Mouse (Mus musculus) heart, embryonic 14.5 days (tissue): ENCODE measurements around the gene Ntng2. TPM values are rescaled to one million over a fixed set of nuclear protein-coding genes. Genes with fewer than 3 reads are reported as not detected.

Source experiments
- ATAC-seq: fragments of 200-750 bp; cut with Nextera tagmentation; 2 replicates; pipeline ENCODE4 v1.8.0; 2017; ENCODE audit warnings: low read depth, moderate TSS enrichment; ENCODE audit not compliant: insufficient number of reproducible peaks, insufficient read depth, low FRiP score
- H3K27ac ChIP-seq, 2 experiments: fragments of 200-500 bp in 1 of 2; fragments of 300-500 bp in 1 of 2; sonication (generic) in 1 of 2; replicated peaks in 1 of 2; 2 replicates each; pipeline ENCODE4 v1.5.1; 2012 to 2014; ENCODE audit warnings: low read depth in 2 of 2, low read length in 2 of 2, control low read depth in 1 of 2, mild to moderate bottlenecking in 1 of 2, mixed read lengths in 1 of 2; ENCODE audit not compliant: control insufficient read depth in 1 of 2, insufficient read depth in 1 of 2
- H3K27me3 ChIP-seq: fragments of 300-500 bp; sonication (generic); 2 replicates; pipeline ENCODE4 v1.6.1; 2014; ENCODE audit warnings: mild to moderate bottlenecking, low read length, control low read depth; ENCODE audit not compliant: control insufficient read depth, insufficient read depth
- H3K36me3 ChIP-seq: fragments of 300-500 bp; sonication (generic); 2 replicates; pipeline ENCODE4 v1.6.1; 2014; ENCODE audit warnings: mild to moderate bottlenecking, control low read depth, low read length, mixed read lengths; ENCODE audit not compliant: control insufficient read depth, insufficient read depth
- H3K4me1 ChIP-seq, 2 experiments: fragments of 200-500 bp in 1 of 2; fragments of 300-500 bp in 1 of 2; sonication (generic) in 1 of 2; 2 replicates each; pipeline ENCODE4 v1.6.1; 2012 to 2014; ENCODE audit warnings: low read length in 2 of 2, control low read depth in 1 of 2, mixed read lengths in 1 of 2; ENCODE audit not compliant: control insufficient read depth in 2 of 2, insufficient read depth in 2 of 2
- H3K4me2 ChIP-seq: fragments of 300-500 bp; sonication (generic); 2 replicates; pipeline ENCODE4 v1.6.1; 2014; ENCODE audit warnings: mild to moderate bottlenecking, low read length
- H3K4me3 ChIP-seq, 2 experiments: fragments of 200-500 bp in 1 of 2; fragments of 300-500 bp in 1 of 2; sonication (generic) in 1 of 2; 2 replicates each; pipeline ENCODE4 v1.5.1; 2012 to 2014; ENCODE audit warnings: low read length in 2 of 2, mild to moderate bottlenecking in 2 of 2, control low read depth in 1 of 2, low read depth in 1 of 2, moderate library complexity in 1 of 2; ENCODE audit not compliant: control insufficient read depth in 1 of 2, insufficient read depth in 1 of 2
- H3K9ac ChIP-seq: fragments of 300-500 bp; sonication (generic); 2 replicates; pipeline ENCODE4 v1.6.1; 2014; ENCODE audit warnings: mild to moderate bottlenecking, low read length
- H3K9me3 ChIP-seq: fragments of 300-500 bp; sonication (generic); 2 replicates; pipeline ENCODE4 v1.6.1; 2016; ENCODE audit warnings: low read length, control low read depth; ENCODE audit not compliant: control insufficient read depth
- WGBS: fragments of 180-500 bp; shearing (Covaris S2); extraction: QIAGEN DNeasy Blood & Tissue Kit; methylation state at CpG from one replicate; pipeline ENCODE4 v1.1.7; 2014; 5-methylcytosine and 5-hydroxymethylcytosine counted together
- polyA plus RNA-seq: library from polyadenylated mRNA; unstranded; fragments of >200 nt; fragmentation: Nextera tagmentation; extraction: Ambion mirVana; gene quantifications from 2 replicates; pipeline ENCODE4 v1.2.1, GENCODE M21; 2014

The Ntng2 gene
- polyA plus RNA-seq, 1 experiment from 2014 or later, result not detected

DNA sequence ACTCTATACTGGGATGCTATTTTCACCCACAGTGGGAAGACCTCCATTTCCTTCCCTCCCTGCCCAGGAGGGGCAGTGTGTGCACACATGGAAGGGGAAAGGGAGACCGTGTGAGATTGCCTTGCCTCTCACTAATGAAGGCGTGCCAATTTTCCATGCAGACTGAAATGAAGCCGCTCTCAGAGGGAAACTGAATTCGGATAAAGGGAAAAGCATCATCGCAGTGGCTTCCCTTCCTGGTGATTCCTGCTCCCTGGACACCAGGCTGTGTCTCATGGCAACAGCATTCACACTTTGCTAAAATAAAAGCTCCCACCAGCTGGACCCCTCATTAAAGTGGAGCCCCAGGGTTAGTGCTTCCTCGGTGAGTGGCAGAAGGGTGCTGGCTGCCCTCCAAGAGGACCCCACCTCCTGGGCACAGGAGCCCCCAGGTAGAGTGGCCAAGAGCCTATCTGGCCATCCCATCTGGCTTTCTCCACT is 9.7 kb upstream of the Ntng2 start:
- H3K4me1 ChIP-seq, result peaks cover 0 to 2% of the 10 kb centered on the region in 2 experiments; a peak in 1 of 4 replicates
- H3K9me3 ChIP-seq, result no peaks in the 10 kb centered on the region
- H3K9ac ChIP-seq, result no peak overlapping the region
- H3K4me2 ChIP-seq, result no peak overlapping the region
- H3K27me3 ChIP-seq, result peaks cover 13% of the 10 kb centered on the region; the same call in 1 of the 2 replicates
- H3K27ac ChIP-seq, result no peak overlapping the region
- no peak overlapping the region for H3K4me3 ChIP-seq
- no peaks in the 10 kb centered on the region for H3K36me3 ChIP-seq
- 59% methylated on average over 6 of the region's 6 CpGs for WGBS
- ATAC-seq, result no peak

DNA sequence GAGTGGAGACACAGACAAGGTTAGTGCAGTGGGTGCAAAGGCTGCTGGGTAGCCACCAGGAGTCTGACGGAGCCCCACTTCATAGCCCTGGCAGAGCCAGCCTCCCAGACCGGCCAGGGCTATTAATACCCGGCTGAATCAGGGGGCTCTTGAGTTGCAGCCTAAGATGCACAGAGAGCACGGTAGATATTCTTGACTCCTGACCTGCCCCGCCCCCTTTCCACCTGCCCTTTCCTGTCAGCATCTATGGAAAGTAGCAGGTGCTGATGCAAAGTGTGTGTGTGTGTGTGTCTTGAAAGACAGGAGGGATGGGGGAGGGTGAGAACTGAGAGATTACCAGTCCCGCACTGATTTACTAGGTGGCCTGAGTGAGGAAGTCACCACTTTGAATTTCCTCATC is 8.3 kb upstream of the Ntng2 start:
- Histone ChIP-seq H3K27me3 (peaks cover 22% of the 10 kb centered on the region), H3K4me3 (no peak overlapping the region), H3K9ac (no peak overlapping the region), H3K27ac (no peak overlapping the region), H3K36me3 (no peaks in the 10 kb centered on the region), H3K4me2 (no peak overlapping the region), H3K9me3 (no peaks in the 10 kb centered on the region), H3K4me1 (peaks cover 0 to 2% of the 10 kb centered on the region in 2 experiments; a peak in 1 of 4 replicates)
- 34% methylated on average over 6 of the region's 6 CpGs for WGBS
- ATAC-seq, result no peak

DNA sequence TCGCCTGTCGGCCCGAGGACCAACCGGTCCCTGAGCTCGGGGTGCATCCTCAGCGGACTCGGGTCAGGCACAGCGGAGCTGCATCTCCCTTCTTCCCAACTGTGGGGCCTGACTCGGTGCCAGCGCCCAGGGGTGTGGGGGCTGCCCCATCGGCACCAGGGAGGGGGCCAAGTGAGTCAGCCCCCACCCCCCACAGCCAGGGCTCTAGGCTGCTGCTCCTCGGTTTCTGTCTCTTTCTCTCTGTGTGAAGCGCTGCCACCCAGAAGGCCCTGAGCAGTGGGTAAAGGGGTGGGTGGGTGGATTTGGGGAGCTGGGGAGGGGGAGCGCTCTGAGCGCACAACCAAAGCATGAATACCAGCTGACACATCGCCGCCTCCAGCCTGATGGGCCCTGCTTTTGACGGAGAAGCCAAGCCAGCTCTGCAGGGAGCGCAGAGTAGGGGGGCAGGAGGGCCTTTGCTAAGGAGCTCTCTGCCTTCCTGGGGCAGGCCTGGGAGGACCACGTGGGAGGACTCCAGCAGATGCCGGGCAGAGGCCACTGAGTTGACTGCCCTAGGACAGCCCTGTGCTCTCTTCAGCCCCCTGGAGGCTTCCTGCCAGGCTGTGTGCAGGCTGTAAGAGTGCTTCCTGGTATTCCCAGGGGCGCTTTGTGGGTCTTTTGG is 530 bp upstream of the Ntng2 start:
- H3K4me2 ChIP-seq, result peak overlapping the region; percentile 92
- H3K36me3 ChIP-seq, result no peaks in the 10 kb centered on the region
- peaks cover 88% of the 10 kb centered on the region for H3K27me3 ChIP-seq
- 4% methylated on average over 20 of the region's 22 CpGs for WGBS
- H3K9ac ChIP-seq, result peak overlapping the region; percentile 63
- peak overlapping the region; percentile 56 to 59 for H3K4me3 ChIP-seq
- ATAC-seq, result no peak; the same call in 1 of the 2 replicates
- no peaks in the 10 kb centered on the region for H3K9me3 ChIP-seq
- H3K27ac ChIP-seq, result no peak overlapping the region
- H3K4me1 ChIP-seq, result peaks cover 8 to 28% of the 10 kb centered on the region in 2 experiments; a peak in 3 of 4 replicates

DNA sequence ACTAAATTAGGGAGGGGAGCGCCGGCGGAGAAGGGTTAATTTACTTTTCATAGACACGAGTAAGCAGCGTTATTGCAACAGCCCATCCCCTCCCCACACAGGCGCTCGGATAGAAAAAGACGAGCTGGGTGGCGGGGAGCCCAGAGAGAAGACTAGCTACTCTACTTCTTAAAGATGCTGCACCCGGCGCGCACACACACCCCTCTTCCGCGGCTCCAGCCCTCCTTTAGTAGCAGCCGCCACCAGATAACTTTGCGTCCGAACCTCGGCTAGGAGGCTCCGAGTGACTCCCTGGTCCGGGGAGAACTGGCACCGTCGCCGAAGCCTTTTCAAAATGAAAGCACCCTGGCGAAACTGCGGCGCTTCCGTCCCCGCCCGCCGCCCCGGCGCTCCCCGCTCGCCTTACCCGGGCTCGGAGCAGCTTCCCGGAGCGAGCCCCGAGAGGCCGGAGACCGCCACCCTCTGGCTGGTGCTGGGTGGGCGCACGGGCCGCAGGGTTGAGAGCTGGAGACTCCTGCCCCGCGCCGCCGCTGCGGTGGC is 676 bp downstream of the Ntng2 start:
- H3K4me2 ChIP-seq, result peak overlapping the region; percentile 92
- peaks cover 8 to 28% of the 10 kb centered on the region in 2 experiments; a peak in 3 of 4 replicates for H3K4me1 ChIP-seq
- H3K9me3 ChIP-seq, result no peaks in the 10 kb centered on the region
- WGBS, result under 1% methylated on average over 49 of the region's 49 CpGs
- H3K4me3 ChIP-seq, result peak overlapping the region; percentile 56 to 59
- H3K9ac ChIP-seq, result peak overlapping the region; percentile 63
- peaks cover 100% of the 10 kb centered on the region for H3K27me3 ChIP-seq
- H3K27ac ChIP-seq, result no peak overlapping the region
- no peaks in the 10 kb centered on the region for H3K36me3 ChIP-seq
- ATAC-seq, result 0 out of 2 replicates have a peak, but pooled peaks have one; percentile 20

DNA sequence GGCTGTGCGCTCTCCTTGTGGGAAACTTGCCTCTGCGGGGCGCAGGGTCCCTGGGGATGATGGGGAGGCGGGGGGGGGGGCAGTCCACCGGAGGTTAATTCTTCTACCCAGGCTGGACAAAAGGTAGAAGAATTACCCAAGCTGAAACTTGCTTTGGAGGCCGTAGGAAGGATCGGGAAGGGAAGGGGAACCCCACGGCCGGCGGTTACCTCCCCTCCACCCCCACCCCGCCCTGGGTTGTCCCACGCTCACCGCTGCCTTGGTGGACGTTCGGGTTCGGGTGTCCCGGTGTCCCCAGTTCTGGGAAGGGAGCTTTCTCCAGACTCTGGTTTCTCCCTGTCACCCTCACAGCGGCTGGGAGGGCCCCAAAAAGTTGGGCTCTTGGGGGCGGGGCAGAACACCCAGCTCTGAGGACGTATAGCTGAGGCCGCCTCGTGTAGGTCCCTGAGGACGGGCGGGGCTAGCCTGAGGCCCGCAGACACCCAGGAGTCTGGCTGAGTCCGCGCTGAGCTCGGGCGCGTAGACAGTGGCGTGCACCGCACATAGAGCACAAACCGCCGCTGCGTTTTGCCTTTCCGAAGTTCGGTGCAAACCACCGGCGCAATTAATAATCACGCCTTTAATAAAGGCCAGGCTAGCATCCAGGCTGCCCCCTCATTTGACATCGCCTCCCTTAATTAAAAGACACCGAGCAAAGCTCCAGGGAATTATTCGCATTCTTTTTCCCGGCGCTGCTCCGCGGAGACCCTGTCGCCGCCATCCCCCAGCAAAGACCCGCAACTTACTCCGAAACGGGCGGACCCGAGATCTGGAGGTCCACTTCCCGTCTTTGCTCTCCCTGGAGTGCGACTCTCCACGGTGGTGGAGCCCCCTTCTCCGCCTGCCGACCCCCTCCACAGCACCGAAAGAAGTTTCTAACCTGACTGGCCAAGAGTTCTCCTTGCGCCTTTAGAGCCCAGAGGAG is 1.4 kb downstream of the Ntng2 start:
- H3K9me3 ChIP-seq, result no peaks in the 10 kb centered on the region
- peak overlapping the region; percentile 63; the same call in 1 of the 2 replicates for H3K9ac ChIP-seq
- no peak overlapping the region for H3K27ac ChIP-seq

DNA sequence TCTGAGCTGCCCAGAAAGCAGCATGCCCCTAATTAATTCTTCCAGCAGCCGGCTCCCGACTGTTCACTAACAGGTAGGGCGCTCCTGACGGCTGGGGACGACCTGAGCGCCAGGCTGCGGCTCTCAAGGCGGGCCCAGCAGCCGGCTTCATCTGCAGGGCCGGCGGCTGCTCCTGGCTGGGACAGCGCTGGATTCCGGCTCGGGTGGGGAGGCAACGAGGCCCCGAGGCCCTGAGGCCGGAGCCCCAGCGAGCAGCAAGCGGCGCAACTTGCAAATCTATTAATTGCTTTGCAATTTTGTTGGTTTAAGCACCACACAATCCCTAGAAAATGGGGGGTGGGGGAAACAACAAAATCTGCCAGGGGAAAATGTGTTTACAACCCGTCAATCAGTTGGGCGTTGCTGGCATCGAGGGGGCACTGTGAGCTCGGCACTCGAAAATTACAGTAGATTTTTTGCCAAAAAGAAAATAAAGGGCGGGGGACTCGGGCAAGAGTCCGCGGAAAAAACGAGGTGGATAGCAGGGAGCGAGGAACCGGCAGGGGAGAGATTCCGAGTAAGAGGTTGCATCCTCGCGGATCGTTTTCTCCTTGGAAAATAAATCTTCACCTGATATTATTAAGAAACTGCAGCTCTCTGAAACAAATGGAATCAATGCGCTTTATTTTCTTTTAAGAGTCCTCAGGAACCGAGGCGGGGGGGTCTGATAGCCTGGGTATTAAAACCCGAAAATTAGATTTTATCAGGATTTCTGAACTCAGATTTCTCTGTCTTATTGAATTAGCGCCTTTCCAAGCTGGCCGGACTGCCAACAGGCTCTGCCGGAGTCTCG is 2.3 kb downstream of the Ntng2 start:
- Histone ChIP-seq H3K4me3 (peak overlapping the region in 1 of 2 experiments; percentile 56; a peak in 2 of 4 replicates), H3K9me3 (no peaks in the 10 kb centered on the region), H3K27me3 (peaks cover 99% of the 10 kb centered on the region), H3K4me2 (peak overlapping the region; percentile 92), H3K36me3 (no peaks in the 10 kb centered on the region), H3K9ac (0 out of 2 replicates have a peak overlapping the region, but pooled peaks have one; percentile 63), H3K27ac (no peak overlapping the region), H3K4me1 (peaks cover 8 to 28% of the 10 kb centered on the region in 2 experiments; a peak in 3 of 4 replicates)
- under 1% methylated on average over 44 of the region's 44 CpGs for WGBS
- no peak for ATAC-seq

More for the DNA sequence above, 1.4 kb downstream of the Ntng2 start:
- Histone ChIP-seq H3K4me3 (peak overlapping the region; percentile 56 to 59), H3K27me3 (peaks cover 100% of the 10 kb centered on the region), H3K4me2 (peak overlapping the region; percentile 92), H3K4me1 (peaks cover 8 to 28% of the 10 kb centered on the region in 2 experiments; a peak in 3 of 4 replicates), H3K36me3 (no peaks in the 10 kb centered on the region)
- ATAC-seq, result no peak
- 1% methylated on average over 61 of the region's 61 CpGs for WGBS
